Mouse (Mus musculus) heart, adult 11 months (tissue): ENCODE data around the gene Bcl7a.

Experiments used
- DNase-seq: peaks from one replicate; pipeline ENCODE4 v3.0.0; 2022

The Bcl7a gene

GRCm38 (mm10) chr5:123379504-123379931 lies 35.9 kb downstream of the Bcl7a start:
- DNase-seq, result no peak

GRCm38 (mm10) chr5:123381968-123382367 lies 38.3 kb downstream of the Bcl7a start:
- peak; percentile 97 for DNase-seq

- peak; percentile 60 for DNase-seq
These were observed 39.1 kb downstream of the Bcl7a start for GRCm38 (mm10) chr5:123382686-123383085.

- peak; percentile 79 for DNase-seq
These were observed 44.8 kb downstream of the Bcl7a start for GRCm38 (mm10) chr5:123388452-123388851.

GRCm38 (mm10) chr5:123390536-123391441 lies 47.2 kb downstream of the Bcl7a start:
- DNase-seq, result peak; percentile 82

GRCm38 (mm10) chr5:123391442-123391809 lies 47.8 kb downstream of the Bcl7a start:
- peak; percentile 95 for DNase-seq

- no peak for DNase-seq
These were observed 50.2 kb downstream of the Bcl7a start for GRCm38 (mm10) chr5:123393786-123394302.

GRCm38 (mm10) chr5:123394303-123394956 lies 50.8 kb downstream of the Bcl7a start, which contains the start of gene Mlxip:
TSS of gene Mlxip (plus strand) at chr5:123394798.
- peak; percentile 100 for DNase-seq

- peak; percentile 97 for DNase-seq
These were observed 51.6 kb downstream of the Bcl7a start for GRCm38 (mm10) chr5:123394957-123395881.

- peak; percentile 86 for DNase-seq
These were observed 53.3 kb downstream of the Bcl7a start for GRCm38 (mm10) chr5:123396901-123397464.

GRCm38 (mm10) chr5:123397786-123398185 lies 54.2 kb downstream of the Bcl7a start:
- DNase-seq, result peak; percentile 98

- DNase-seq, result peak; percentile 63
These were observed 55.3 kb downstream of the Bcl7a start for GRCm38 (mm10) chr5:123398856-123399498.

GRCm38 (mm10) chr5:123404480-123404879 lies 60.8 kb downstream of the Bcl7a start:
- DNase-seq, result no peak

- DNase-seq, result no peak
These were observed 63.3 kb downstream of the Bcl7a start for GRCm38 (mm10) chr5:123406952-123407351.

GRCm38 (mm10) chr5:123408176-123408575 lies 64.5 kb downstream of the Bcl7a start:
- no peak for DNase-seq

GRCm38 (mm10) chr5:123412193-123412592 lies 68.6 kb downstream of the Bcl7a start:
- DNase-seq, result no peak

- no peak for DNase-seq
These were observed 70.3 kb downstream of the Bcl7a start for GRCm38 (mm10) chr5:123413866-123414363.

- no peak for DNase-seq
These were observed 72.5 kb downstream of the Bcl7a start for GRCm38 (mm10) chr5:123416149-123416548.

- DNase-seq, result peak; percentile 96
These were observed 73.2 kb downstream of the Bcl7a start for GRCm38 (mm10) chr5:123416566-123417518.

GRCm38 (mm10) chr5:123423885-123424284 lies 80.3 kb downstream of the Bcl7a start:
- no peak for DNase-seq
